In the genomic region with DNA sequence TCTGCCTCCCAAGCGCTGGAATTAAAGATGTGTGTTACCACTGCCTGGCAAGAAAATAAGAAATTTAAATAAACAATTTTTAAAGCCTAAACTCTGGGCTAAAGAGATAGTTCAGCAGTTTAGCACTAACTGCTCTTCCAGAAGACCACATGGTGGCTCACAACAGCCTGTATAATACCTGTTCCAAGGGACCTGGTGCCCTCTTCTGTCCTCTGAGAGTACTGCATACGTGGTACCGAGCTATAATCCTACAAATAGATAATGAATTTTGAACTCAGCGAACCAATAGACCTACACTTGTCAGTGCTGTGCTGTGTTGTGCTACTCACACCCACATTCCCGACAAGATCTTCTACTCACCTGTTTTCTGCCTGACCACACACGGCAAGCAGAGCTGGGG, we compare ENCODE assay signal across 8 mouse cellular contexts. TPM values are rescaled to one million over a fixed set of nuclear protein-coding genes. Genes with fewer than 3 reads are reported as not detected.
A peak's percentile ranks its signal among the peaks of the same experiment; 100 is the strongest.
DNase-seq lines count a peak whose midpoint lies in the region; ATAC-seq and TF ChIP-seq lines count a peak whose summit lies in the region.

No protein-coding gene starts in this region.

- no peak overlapping the region for H3ac ChIP-seq in myocyte (ENCODE audit: control insufficient read depth, insufficient read length)

- no peak overlapping the region for H3K4me2 ChIP-seq in liver, embryonic 11.5 days
- H3K4me2 ChIP-seq in myocyte (ENCODE audit: low read depth): no peak overlapping the region
- no peak overlapping the region for H3K4me2 ChIP-seq in stomach, embryonic 16.5 days (ENCODE audit: low read depth, low read length)

- DNase-seq in 416B (ENCODE audit: low read depth): peak; percentile 89
- peak; percentile 86 for DNase-seq in R1 (ENCODE audit: low read depth, low spot score)
- peak; percentile 72 to 83 for DNase-seq in cerebellum, postnatal 36 days
- peak; percentile 43 to 66 for DNase-seq in gastrocnemius, postnatal 36 days
- DNase-seq in kidney, adult 18-20 months: peak; percentile 84
- peak; percentile 58 for DNase-seq in liver, embryonic 11.5 days (ENCODE audit: low spot score)

- H3K36me3 ChIP-seq in liver, embryonic 11.5 days (ENCODE audit: control insufficient read depth, insufficient read depth, low read length): no peaks in the 10 kb centered on the region
- H3K36me3 ChIP-seq in myocyte (ENCODE audit: control insufficient read depth, insufficient read depth): no peaks in the 10 kb centered on the region
- no peaks in the 10 kb centered on the region for H3K36me3 ChIP-seq in stomach, embryonic 16.5 days (ENCODE audit: control insufficient read depth, insufficient read depth, low read length)

- H3K4me1 ChIP-seq in liver, embryonic 11.5 days (replicated peaks; ENCODE audit: control insufficient read depth, insufficient read depth, low read length): no peaks in the 10 kb centered on the region; the same call in 1 of the 2 replicates
- H3K4me1 ChIP-seq in stomach, embryonic 16.5 days (ENCODE audit: control insufficient read depth, insufficient read depth, low read length): 0 out of 2 replicates have a peak, but pooled peaks cover 5% of the 10 kb centered on the region

- no peak overlapping the region for H3K9ac ChIP-seq in liver, embryonic 11.5 days (ENCODE audit: low read depth, low read length)
- H3K9ac ChIP-seq in stomach, embryonic 16.5 days (ENCODE audit: low read length): no peak overlapping the region

- H3K27me3 ChIP-seq in liver, embryonic 11.5 days (replicated peaks; ENCODE audit: control insufficient read depth, insufficient read depth, low read length): no peaks in the 10 kb centered on the region
- no peaks in the 10 kb centered on the region for H3K27me3 ChIP-seq in myocyte (ENCODE audit: control insufficient read depth, insufficient read depth, insufficient read length)
- no peaks in the 10 kb centered on the region for H3K27me3 ChIP-seq in stomach, embryonic 16.5 days (ENCODE audit: control insufficient read depth, insufficient read depth, low read length)

- intact Hi-C loops in gastrocnemius, postnatal 36 days (cut with DNase I): loop anchor here (2.0 kb wide), 2 partner anchors 82 to 128 kb away; no protein-coding TSS in a partner anchor

- no peak overlapping the region for H3K27ac ChIP-seq in liver, embryonic 11.5 days (ENCODE audit: low read depth, low read length)
- H3K27ac ChIP-seq in stomach, embryonic 16.5 days (ENCODE audit: low read length): no peak overlapping the region

- H3K9me3 ChIP-seq in liver, embryonic 11.5 days (ENCODE audit: control insufficient read depth, low read length): no peaks in the 10 kb centered on the region
- no peaks in the 10 kb centered on the region for H3K9me3 ChIP-seq in stomach, embryonic 16.5 days (replicated peaks; ENCODE audit: control insufficient read depth, low read length)

- TF ChIP-seq POLR2A in myocyte (IDR thresholded peaks at IDR 0.05; ENCODE audit: insufficient read length, low read depth): no peak

- peak; percentile 86 for ATAC-seq in liver, embryonic 11.5 days (replicated peaks; ENCODE audit: low FRiP score)
- peak; percentile 74 for ATAC-seq in stomach, embryonic 16.5 days (ENCODE audit: insufficient read depth, low FRiP score)

- whole genome bisulfite sequencing in liver, embryonic 11.5 days: 8% methylated on average over 6 of the region's 6 CpGs
- WGBS in stomach, embryonic 16.5 days: 9% methylated on average over 6 of the region's 6 CpGs

- H3K79me2 ChIP-seq in myocyte (ENCODE audit: control insufficient read depth, insufficient read depth): no peaks in the 10 kb centered on the region

- no peak overlapping the region for H3K4me3 ChIP-seq in liver, embryonic 11.5 days (ENCODE audit: low read depth, low read length)
- no peak overlapping the region for H3K4me3 ChIP-seq in myocyte
- H3K4me3 ChIP-seq in stomach, embryonic 16.5 days (replicated peaks; ENCODE audit: low read length): no peak overlapping the region

TF ChIP-seq in myocyte, 11 proteins besides CTCF, POLR2A, EP300 and RAD21:
- TF ChIP-seq E2F4 (IDR thresholded peaks at IDR 0.05; ENCODE audit: insufficient read depth) (no peak), TCF3 (IDR thresholded peaks at IDR 0.05; ENCODE audit: insufficient read length, low read depth) (no peak), USF1 (IDR thresholded peaks at IDR 0.05; ENCODE audit: low read depth) (peak; percentile 22), MYOD1 (IDR thresholded peaks at IDR 0.05; ENCODE audit: control insufficient read depth in 1 of 3, insufficient read length in 2 of 3, low read depth in 2 of 3) (no peak)

RNA-seq across cellular contexts. Expression of a gene that starts 5.8 kb away (rescaled TPM):
- 10 to 100 TPM in 1 of 2 experiments, 1 to 10 TPM in 1; 9.4 to 11.4 TPM for total RNA-seq in gastrocnemius, postnatal 36 days (2021)
- 11.3 and 13.9 TPM in 2 replicates for polyA plus RNA-seq in liver, embryonic 11.5 days (2014; fragmentation: Nextera tagmentation; extraction: Ambion mirVana)
- 37.9 TPM for polyA plus RNA-seq in myocyte (2012; fragmentation: generic; extraction: Trizol)
- 33.1 and 36.1 TPM in 2 replicates for polyA plus RNA-seq in stomach, embryonic 16.5 days (2015; fragmentation: Nextera tagmentation; extraction: Ambion mirVana)

RNA-seq across cellular contexts. Expression of a gene that starts 12.2 kb away (rescaled TPM):
- total RNA-seq in gastrocnemius, postnatal 36 days (2021): 1 to 10 TPM in 1 of 2 experiments, under 1 TPM in 1; 0.94 to 1.3 TPM
- polyA plus RNA-seq in liver, embryonic 11.5 days (2014; fragmentation: Nextera tagmentation; extraction: Ambion mirVana): 16.0 and 16.5 TPM in 2 replicates
- 2.1 TPM for polyA plus RNA-seq in myocyte (2012; fragmentation: generic; extraction: Trizol)
- polyA plus RNA-seq in stomach, embryonic 16.5 days (2015; fragmentation: Nextera tagmentation; extraction: Ambion mirVana): 18.8 and 21.6 TPM in 2 replicates

RNA-seq across cellular contexts. Expression of a gene that starts 20.7 kb away (rescaled TPM):
- total RNA-seq in gastrocnemius, postnatal 36 days (2021): 100 to 1,000 TPM; 170 to 174 TPM
- polyA plus RNA-seq in liver, embryonic 11.5 days (2014; fragmentation: Nextera tagmentation; extraction: Ambion mirVana): 41.1 and 41.5 TPM in 2 replicates
- 195 TPM for polyA plus RNA-seq in myocyte (2012; fragmentation: generic; extraction: Trizol)
- 90.8 and 91.8 TPM in 2 replicates for polyA plus RNA-seq in stomach, embryonic 16.5 days (2015; fragmentation: Nextera tagmentation; extraction: Ambion mirVana)

RNA-seq across cellular contexts. Expression of a gene that starts 21.5 kb away (rescaled TPM):
- total RNA-seq in gastrocnemius, postnatal 36 days (2021): 10 to 100 TPM; 97.0 to 97.5 TPM
- polyA plus RNA-seq in liver, embryonic 11.5 days (2014; fragmentation: Nextera tagmentation; extraction: Ambion mirVana): 254 and 264 TPM in 2 replicates
- polyA plus RNA-seq in myocyte (2012; fragmentation: generic; extraction: Trizol): 306 TPM
- 493 and 511 TPM in 2 replicates for polyA plus RNA-seq in stomach, embryonic 16.5 days (2015; fragmentation: Nextera tagmentation; extraction: Ambion mirVana)

RNA-seq across cellular contexts. Expression of a gene that starts 21.6 kb away (rescaled TPM):
- total RNA-seq in gastrocnemius, postnatal 36 days (2021): 10 to 100 TPM; 24.9 to 25.1 TPM
- 14.9 and 16.1 TPM in 2 replicates for polyA plus RNA-seq in liver, embryonic 11.5 days (2014; fragmentation: Nextera tagmentation; extraction: Ambion mirVana)
- polyA plus RNA-seq in myocyte (2012; fragmentation: generic; extraction: Trizol): 29.8 TPM
- 46.8 and 46.9 TPM in 2 replicates for polyA plus RNA-seq in stomach, embryonic 16.5 days (2015; fragmentation: Nextera tagmentation; extraction: Ambion mirVana)
